Mouse (Mus musculus): Measurements from ENCODE around the gene Gm7945. TPM values are rescaled to one million over a fixed set of nuclear protein-coding genes. Genes with fewer than 3 reads are reported as not detected.
"Not testable (repeated sequence)": the region's sequence is repeated elsewhere in the genome, so short reads cannot be mapped to it uniquely, and the experiment has no call there.

The Gm7945 gene
- polyA plus RNA-seq (2014; fragmentation: Nextera tagmentation; extraction: Ambion mirVana): not detected in 2 replicates

- not testable (repeated sequence) for H3K9me3 ChIP-seq (ENCODE audit: control insufficient read depth, low read length); H3K9ac ChIP-seq (ENCODE audit: low read length); H3K27ac ChIP-seq (replicated peaks in 1 of 2; ENCODE audit: control insufficient read depth in 1 of 2, insufficient read depth in 1 of 2, low read depth in 2 of 2, low read length in 2 of 2); H3K4me2 ChIP-seq (ENCODE audit: low read length); H3K4me3 ChIP-seq (ENCODE audit: control insufficient read depth in 1 of 2, insufficient read depth in 1 of 2, low read depth in 1 of 2, low read length in 2 of 2); ATAC-seq (ENCODE audit: insufficient number of reproducible peaks, insufficient read depth, low FRiP score, low read depth); H3K4me1 ChIP-seq (ENCODE audit: control insufficient read depth in 2 of 2, insufficient read depth in 2 of 2, low read length in 2 of 2); H3K36me3 ChIP-seq (ENCODE audit: control insufficient read depth, insufficient read depth, low read length); H3K27me3 ChIP-seq (ENCODE audit: control insufficient read depth, insufficient read depth, low read length)
- no CpG with 5 or more reads among the region's 3 CpGs for WGBS
Observed at GRCm38 (mm10) chr14:41386279-41386678, at the start of gene Gm7945. Gene Gm7945 (minus strand): TSS chr14:41386379.

- H3K4me2 ChIP-seq (ENCODE audit: low read length): peak overlapping the region; percentile 56
- not testable (repeated sequence) for H3K4me1 ChIP-seq (ENCODE audit: control insufficient read depth in 2 of 2, insufficient read depth in 2 of 2, low read length in 2 of 2); H3K36me3 ChIP-seq (ENCODE audit: control insufficient read depth, insufficient read depth, low read length); H3K9ac ChIP-seq (ENCODE audit: low read length); H3K9me3 ChIP-seq (ENCODE audit: control insufficient read depth, low read length); H3K27ac ChIP-seq (replicated peaks in 1 of 2; ENCODE audit: control insufficient read depth in 1 of 2, insufficient read depth in 1 of 2, low read depth in 2 of 2, low read length in 2 of 2); H3K27me3 ChIP-seq (ENCODE audit: control insufficient read depth, insufficient read depth, low read length); ATAC-seq (ENCODE audit: insufficient number of reproducible peaks, insufficient read depth, low FRiP score, low read depth)
- WGBS: 3% methylated on average over 11 of the region's 16 CpGs
- peak overlapping the region; percentile 20 to 30; a peak in 3 of 4 replicates for H3K4me3 ChIP-seq (ENCODE audit: control insufficient read depth in 1 of 2, insufficient read depth in 1 of 2, low read depth in 1 of 2, low read length in 2 of 2)
Observed at GRCm38 (mm10) chr14:41425393-41426075, 39.4 kb upstream of the Gm7945 start.

- 10% methylated on average over 14 of the region's 14 CpGs for WGBS
- peak overlapping the region in 1 of 2 experiments; percentile 20; a peak in 2 of 4 replicates for H3K4me3 ChIP-seq (ENCODE audit: control insufficient read depth in 1 of 2, insufficient read depth in 1 of 2, low read depth in 1 of 2, low read length in 2 of 2)
- H3K27ac ChIP-seq (replicated peaks in 1 of 2; ENCODE audit: control insufficient read depth in 1 of 2, insufficient read depth in 1 of 2, low read depth in 2 of 2, low read length in 2 of 2): peak overlapping the region in 1 of 2 experiments; percentile 53; a peak in 2 of 4 replicates
- H3K9ac ChIP-seq (ENCODE audit: low read length); H3K27me3 ChIP-seq (ENCODE audit: control insufficient read depth, insufficient read depth, low read length); H3K4me1 ChIP-seq (ENCODE audit: control insufficient read depth in 2 of 2, insufficient read depth in 2 of 2, low read length in 2 of 2); ATAC-seq (ENCODE audit: insufficient number of reproducible peaks, insufficient read depth, low FRiP score, low read depth); H3K36me3 ChIP-seq (ENCODE audit: control insufficient read depth, insufficient read depth, low read length); H3K9me3 ChIP-seq (ENCODE audit: control insufficient read depth, low read length): not testable (repeated sequence)
- H3K4me2 ChIP-seq (ENCODE audit: low read length): peak overlapping the region; percentile 56
Observed at GRCm38 (mm10) chr14:41424694-41425093, 38.5 kb upstream of the Gm7945 start.

GRCm38 (mm10) chr14:41408181-41408580 is 22.0 kb upstream of the Gm7945 start, which contains the start of gene Gm6482:
Gene Gm6482 (minus strand): TSS chr14:41408281.
- no CpG with 5 or more reads among the region's 2 CpGs for WGBS
- H3K27ac ChIP-seq (replicated peaks in 1 of 2; ENCODE audit: control insufficient read depth in 1 of 2, insufficient read depth in 1 of 2, low read depth in 2 of 2, low read length in 2 of 2); H3K4me3 ChIP-seq (ENCODE audit: control insufficient read depth in 1 of 2, insufficient read depth in 1 of 2, low read depth in 1 of 2, low read length in 2 of 2); ATAC-seq (ENCODE audit: insufficient number of reproducible peaks, insufficient read depth, low FRiP score, low read depth); H3K36me3 ChIP-seq (ENCODE audit: control insufficient read depth, insufficient read depth, low read length); H3K27me3 ChIP-seq (ENCODE audit: control insufficient read depth, insufficient read depth, low read length); H3K4me1 ChIP-seq (ENCODE audit: control insufficient read depth in 2 of 2, insufficient read depth in 2 of 2, low read length in 2 of 2); H3K9me3 ChIP-seq (ENCODE audit: control insufficient read depth, low read length); H3K4me2 ChIP-seq (ENCODE audit: low read length); H3K9ac ChIP-seq (ENCODE audit: low read length): not testable (repeated sequence)

- ATAC-seq (ENCODE audit: insufficient number of reproducible peaks, insufficient read depth, low FRiP score, low read depth); H3K9ac ChIP-seq (ENCODE audit: low read length); H3K27ac ChIP-seq (replicated peaks in 1 of 2; ENCODE audit: control insufficient read depth in 1 of 2, insufficient read depth in 1 of 2, low read depth in 2 of 2, low read length in 2 of 2); H3K36me3 ChIP-seq (ENCODE audit: control insufficient read depth, insufficient read depth, low read length); H3K4me2 ChIP-seq (ENCODE audit: low read length); H3K9me3 ChIP-seq (ENCODE audit: control insufficient read depth, low read length); H3K4me3 ChIP-seq (ENCODE audit: control insufficient read depth in 1 of 2, insufficient read depth in 1 of 2, low read depth in 1 of 2, low read length in 2 of 2); H3K27me3 ChIP-seq (ENCODE audit: control insufficient read depth, insufficient read depth, low read length); H3K4me1 ChIP-seq (ENCODE audit: control insufficient read depth in 2 of 2, insufficient read depth in 2 of 2, low read length in 2 of 2): not testable (repeated sequence)
- WGBS: 53% methylated on average over 2 of the region's 2 CpGs
Observed at GRCm38 (mm10) chr14:41348309-41348708, 37.9 kb downstream of the Gm7945 start, which contains the start of gene Gm5798. Gene Gm5798 (plus strand): TSS chr14:41348609.

Other genes starting within 250 kb of the Gm7945 start
- not detected in 2 replicates for gene Mbl1, start 234.9 kb downstream of the Gm7945 start, polyA plus RNA-seq (2014; fragmentation: Nextera tagmentation; extraction: Ambion mirVana)
- not detected in 2 replicates for gene Sftpd, start 201.2 kb downstream of the Gm7945 start, polyA plus RNA-seq (2014; fragmentation: Nextera tagmentation; extraction: Ambion mirVana)
- not detected in 2 replicates for gene Gm2832, start 107.6 kb downstream of the Gm7945 start, polyA plus RNA-seq (2014; fragmentation: Nextera tagmentation; extraction: Ambion mirVana)
- gene Gm5798, start 37.8 kb downstream of the Gm7945 start, polyA plus RNA-seq (2014; fragmentation: Nextera tagmentation; extraction: Ambion mirVana): not detected in 2 replicates
- not detected in 2 replicates for gene Gm6482, start 21.9 kb upstream of the Gm7945 start, polyA plus RNA-seq (2014; fragmentation: Nextera tagmentation; extraction: Ambion mirVana)
- gene Gm7954, start 67.1 kb upstream of the Gm7945 start, polyA plus RNA-seq (2014; fragmentation: Nextera tagmentation; extraction: Ambion mirVana): not detected in 2 replicates
- not detected in 2 replicates for gene Gm3486, start 103.1 kb upstream of the Gm7945 start, polyA plus RNA-seq (2014; fragmentation: Nextera tagmentation; extraction: Ambion mirVana)
- gene Gm7970, start 169.2 kb upstream of the Gm7945 start, polyA plus RNA-seq (2014; fragmentation: Nextera tagmentation; extraction: Ambion mirVana): not detected in 2 replicates
- not detected in 2 replicates for gene 1700049E17Rik2, start 186.8 kb upstream of the Gm7945 start, polyA plus RNA-seq (2014; fragmentation: Nextera tagmentation; extraction: Ambion mirVana)
- gene Gm3072, start 238.2 kb upstream of the Gm7945 start, polyA plus RNA-seq (2014; fragmentation: Nextera tagmentation; extraction: Ambion mirVana): not detected in 2 replicates

Measured in heart, embryonic 14.5 days (tissue).